Mouse (Mus musculus) kidney, adult 2 months (tissue): ENCODE measurements around the gene Prkch.

Experiments used
- CTCF ChIP-seq: fragments of 200-500 bp; conservative IDR thresholded peaks from 2 replicates; pipeline ENCODE4 v1.5.1; 2011; ENCODE audit warnings: low read depth, mild to moderate bottlenecking, control low read depth, low read length, moderate library complexity, mixed read lengths; ENCODE audit not compliant: insufficient read depth, insufficient read length
- POLR2A ChIP-seq: fragments of 200-500 bp; IDR thresholded peaks from one replicate; pipeline ENCODE4 v1.6.1; 2011; ENCODE audit warnings: low read depth, low read length, control low read depth

- TF ChIP-seq CTCF (no peak), POLR2A (no peak)
These were observed 25.3 kb downstream of the Prkch start for GRCm38 (mm10) chr12:73609676-73610545.
